Mouse (Mus musculus): ENCODE measurements at regions not wholly inside any gene's neighbourhood (a gene's known extent, or its start where the extent isn't known, plus 50 kb on each side); places are given as distances from the start of the nearest gene placed in this dataset.

- TF ChIP-seq CTCF (IDR thresholded peaks at IDR 0.05; ENCODE audit: low read depth) (no peak), EP300 (IDR thresholded peaks at IDR 0.05; ENCODE audit: low read depth) (no peak)
Measured at GRCm38 (mm10) chr11:24328481-24328880, 250.6 kb downstream of the Bcl11a start.
